Mouse (Mus musculus) regulatory T cell (primary cell): ENCODE data around the gene Grn.

ENCODE experiments used
- in situ Hi-C: fragments of 300-600 bp; cut with MboI, MseI; formaldehyde crosslinking; loops from one replicate; pipeline ENCODE4 v1.15.1; 2025; ENCODE audit warnings: high pct_unique_total_duplicates

Grn gene

DNA sequence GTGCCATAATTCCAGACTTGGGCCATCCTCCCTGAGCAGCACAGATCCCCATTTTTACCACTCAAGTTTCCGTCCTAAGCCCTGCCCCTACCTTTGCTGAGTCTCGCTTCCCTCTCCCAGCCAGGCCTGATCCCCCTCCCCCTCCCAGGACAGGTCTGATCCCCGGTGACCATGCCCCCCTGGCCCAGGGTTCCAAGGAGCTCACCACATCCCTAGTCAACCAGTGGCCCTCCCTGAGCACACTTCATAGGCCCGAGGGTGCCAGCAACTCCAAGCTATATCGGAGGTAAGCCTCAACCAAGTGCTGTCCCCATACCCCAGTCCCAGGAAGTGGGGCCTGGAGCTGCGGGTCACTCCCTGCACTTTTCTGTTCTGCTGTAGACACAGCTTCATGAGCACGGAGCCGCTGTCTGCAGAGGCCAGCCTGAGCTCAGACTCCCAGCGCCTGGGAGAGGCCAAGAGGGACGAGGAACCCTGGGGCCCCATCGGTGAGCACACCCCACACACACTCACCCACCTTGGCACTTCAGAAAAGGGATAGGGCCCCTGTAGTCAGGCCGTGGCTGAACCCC is 29.5 kb upstream of the Grn start:
- in situ Hi-C loops, result loop anchor here (5.0 to 25.0 kb wide), 3 partner anchors 78 to 938 kb away; partner anchors contain the start of genes Atxn7l3, Rnd2 and Vat1

DNA sequence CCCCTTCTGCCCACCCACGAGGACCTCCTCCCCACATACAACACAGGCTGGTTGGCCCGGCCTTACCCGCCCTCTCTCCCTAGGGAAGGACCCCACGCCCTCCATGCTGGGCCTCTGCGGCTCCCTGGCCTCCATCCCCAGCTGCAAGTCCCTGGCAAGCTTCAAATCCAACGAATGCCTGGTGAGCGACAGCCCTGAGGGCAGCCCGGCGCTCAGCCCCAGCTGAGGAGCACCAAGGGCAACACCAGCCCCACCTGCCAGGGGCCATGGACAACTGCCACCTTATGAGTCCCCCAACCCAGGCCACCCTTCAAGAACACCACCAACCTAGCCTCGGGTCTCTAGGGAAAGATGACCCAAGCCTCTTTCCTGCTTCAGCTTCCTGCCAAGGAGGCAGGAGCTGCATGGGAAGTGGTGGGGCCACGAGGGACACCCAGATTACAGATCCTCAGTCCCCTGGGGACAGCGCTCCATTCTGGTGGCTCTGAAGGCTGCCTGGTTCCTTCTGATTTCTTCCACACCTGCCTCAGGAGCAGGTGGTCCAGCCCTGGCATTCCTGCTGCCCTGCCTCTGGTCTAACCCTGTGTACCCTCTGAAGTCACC is 28.1 kb upstream of the Grn start:
- in situ Hi-C loops, result loop anchor here (5.0 to 25.0 kb wide), 3 partner anchors 80 to 940 kb away; partner anchors contain the start of genes Atxn7l3, Rnd2 and Vat1

DNA sequence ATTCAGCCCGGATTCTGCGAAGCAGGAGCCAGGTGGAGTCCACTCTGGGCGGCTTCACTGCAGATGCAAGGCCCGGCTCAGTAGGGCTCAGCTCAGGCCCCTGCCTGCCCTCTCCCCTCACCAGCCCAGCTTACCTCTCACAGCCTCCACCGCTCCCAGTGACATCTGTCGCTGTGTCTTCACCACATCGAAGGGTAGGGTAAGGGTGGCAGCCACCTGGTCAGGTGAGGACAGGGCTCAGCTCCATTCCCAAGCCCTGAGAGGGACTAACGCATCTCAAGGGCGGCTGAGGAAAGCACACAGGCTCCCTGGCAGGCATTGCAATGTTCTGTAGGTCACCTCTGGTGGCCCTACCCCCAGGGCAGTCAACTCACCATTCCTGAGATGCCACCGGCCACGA is 26.5 kb upstream of the Grn start:
- in situ Hi-C loops, result loop anchor here (5.0 to 25.0 kb wide), 3 partner anchors 81 to 941 kb away; partner anchors contain the start of genes Atxn7l3, Rnd2 and Vat1

DNA sequence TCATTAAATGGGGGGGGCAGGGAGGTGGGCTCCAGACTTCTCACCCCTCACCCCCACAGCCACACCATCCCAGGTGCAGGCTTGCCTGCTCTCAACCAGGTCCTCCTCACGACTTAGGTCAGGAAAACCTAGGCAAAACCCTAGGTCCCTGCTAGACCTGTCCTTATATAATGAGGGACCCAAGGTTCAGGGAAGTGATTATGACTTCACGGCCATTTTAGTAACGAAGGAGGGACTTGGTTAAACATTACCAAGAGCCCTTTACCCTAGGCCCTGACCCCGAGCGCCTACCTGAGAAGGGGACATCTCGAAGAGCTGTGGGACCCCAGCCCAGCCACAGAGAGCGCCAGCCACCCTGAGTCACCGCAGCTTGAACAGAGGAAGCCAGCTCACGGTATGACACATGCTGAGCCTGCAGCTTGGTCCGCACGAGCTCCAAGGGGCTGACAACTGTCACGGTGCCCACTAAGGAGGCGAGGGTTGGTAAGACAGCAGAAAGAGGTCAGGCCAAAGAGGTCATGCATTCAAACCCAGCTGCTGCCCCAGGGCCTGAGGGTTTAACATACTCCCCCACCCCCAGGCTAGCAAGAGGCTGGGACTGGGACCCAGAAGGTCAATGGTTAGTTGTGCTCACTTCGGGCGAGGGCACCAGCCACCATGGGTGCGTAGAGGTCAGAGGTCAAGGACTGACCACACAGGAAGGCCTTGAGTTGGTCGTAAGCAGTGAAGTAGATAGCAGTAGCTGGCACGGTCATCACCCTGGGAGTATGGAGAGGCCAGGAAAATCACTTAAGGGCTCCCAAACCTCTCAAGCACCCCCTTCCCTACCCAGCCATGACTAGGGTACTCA is 25.7 kb upstream of the Grn start:
- in situ Hi-C loops, result loop anchor here (5.0 to 25.0 kb wide), 3 partner anchors 82 to 942 kb away; partner anchors contain the start of genes Atxn7l3, Rnd2 and Vat1

DNA sequence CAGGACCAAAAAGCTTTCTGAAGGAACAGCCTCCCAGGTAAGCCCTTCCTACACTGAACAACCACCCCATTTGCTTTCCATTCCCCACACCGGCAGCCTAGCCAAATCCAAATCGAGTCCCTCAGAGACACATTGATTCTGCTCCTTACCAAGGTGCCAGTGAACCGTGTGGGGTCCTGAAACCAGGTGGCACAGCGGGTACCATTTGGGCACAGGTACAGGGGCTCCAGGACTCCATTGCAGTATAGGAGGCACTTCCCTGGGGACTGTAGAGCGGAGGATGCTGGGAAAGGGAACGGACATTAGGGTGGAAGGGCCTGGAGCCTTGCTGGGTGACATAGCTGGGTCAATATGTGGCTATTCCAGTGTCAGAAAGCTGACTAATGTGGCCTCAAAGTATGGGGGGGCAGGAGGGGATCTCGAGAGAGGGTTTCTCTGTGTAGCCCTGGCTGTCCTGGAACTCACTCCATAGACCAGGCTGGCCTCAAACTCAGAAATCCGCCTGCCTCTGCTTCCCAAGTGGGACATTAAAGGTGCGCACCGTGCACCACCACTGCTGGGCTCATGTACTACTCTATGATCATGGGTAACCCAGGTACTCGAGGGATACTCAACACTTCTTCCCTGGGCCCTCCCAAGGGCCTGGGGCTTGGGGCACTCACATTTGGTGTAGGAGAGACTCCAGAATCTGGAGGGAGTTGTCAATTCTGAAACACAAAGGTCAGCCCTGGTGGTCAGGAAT is 24.4 kb upstream of the Grn start:
- in situ Hi-C loops, result loop anchor here (10.0 to 25.0 kb wide), 2 partner anchors 111 to 943 kb away; partner anchors contain the start of genes Atxn7l3, Rnd2 and Vat1

DNA sequence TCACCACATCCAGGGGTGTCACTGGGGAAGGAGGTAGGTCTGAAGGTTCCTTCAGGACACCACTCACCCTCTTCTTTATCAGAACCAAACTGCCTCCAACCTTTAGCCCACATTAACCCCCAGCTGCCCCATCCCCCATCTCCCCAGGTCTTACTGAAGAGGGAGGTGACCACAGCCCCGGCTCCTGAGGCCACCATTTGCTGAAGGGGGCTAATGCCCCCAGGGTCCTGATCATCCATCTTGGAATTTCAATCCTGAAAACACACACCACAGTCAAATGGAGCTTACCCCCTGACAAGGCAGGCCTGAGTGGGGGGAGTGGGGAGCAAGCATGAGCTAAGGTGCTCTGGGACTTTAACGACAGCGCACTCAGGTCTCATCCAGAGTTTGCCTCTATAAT is 23.7 kb upstream of the Grn start:
- in situ Hi-C loops, result loop anchor here (10.0 to 25.0 kb wide), 2 partner anchors 112 to 944 kb away; partner anchors contain the start of genes Atxn7l3, Rnd2 and Vat1

DNA sequence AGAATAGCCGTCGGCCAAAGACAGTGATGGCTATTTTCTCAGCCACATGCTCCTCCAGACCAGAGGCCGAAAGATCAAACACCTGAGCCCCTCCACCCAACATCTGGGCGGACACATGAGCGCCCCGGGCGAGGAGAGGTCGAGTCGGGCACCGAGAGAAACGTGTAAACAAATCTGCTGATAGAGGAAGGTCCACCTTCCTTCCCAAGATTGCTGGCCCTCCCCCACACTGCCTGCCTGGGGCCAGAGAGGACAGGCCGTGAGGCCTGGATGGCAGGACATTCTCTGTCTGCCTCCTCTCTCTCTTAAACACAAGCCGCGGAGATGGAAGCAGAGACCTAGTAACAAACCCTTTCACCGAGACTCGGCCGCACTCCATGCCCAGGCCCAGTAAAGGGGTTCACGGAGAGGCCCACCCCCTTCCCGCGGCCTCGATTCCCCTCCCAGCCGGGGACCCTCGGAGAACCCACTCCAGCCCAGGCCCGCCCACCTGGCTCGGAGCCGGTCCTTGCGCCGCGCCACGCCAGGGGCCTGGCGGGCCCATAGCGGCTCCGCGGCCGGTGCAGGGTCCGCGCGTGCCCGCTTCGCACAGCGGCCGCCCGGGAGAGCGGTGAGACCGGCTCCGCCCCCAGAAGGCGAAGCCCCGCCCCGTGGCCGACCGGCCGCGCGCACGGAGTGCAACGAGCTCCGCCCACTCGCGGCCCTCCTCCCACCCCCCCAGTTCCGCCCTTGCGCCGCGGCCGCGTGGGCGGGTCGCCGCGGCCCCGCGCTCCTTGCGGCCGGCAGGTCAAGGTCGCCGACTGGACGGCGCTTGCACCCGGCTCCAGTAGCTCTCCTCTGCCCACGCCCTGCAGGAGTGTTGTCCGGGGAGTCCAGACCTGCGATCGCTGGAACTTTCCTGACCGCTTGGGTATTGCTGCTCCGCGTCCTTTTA is 22.9 kb upstream of the Grn start:
- in situ Hi-C loops, result loop anchor here (10.0 to 25.0 kb wide), 2 partner anchors 112 to 945 kb away; partner anchors contain the start of genes Atxn7l3, Rnd2 and Vat1

DNA sequence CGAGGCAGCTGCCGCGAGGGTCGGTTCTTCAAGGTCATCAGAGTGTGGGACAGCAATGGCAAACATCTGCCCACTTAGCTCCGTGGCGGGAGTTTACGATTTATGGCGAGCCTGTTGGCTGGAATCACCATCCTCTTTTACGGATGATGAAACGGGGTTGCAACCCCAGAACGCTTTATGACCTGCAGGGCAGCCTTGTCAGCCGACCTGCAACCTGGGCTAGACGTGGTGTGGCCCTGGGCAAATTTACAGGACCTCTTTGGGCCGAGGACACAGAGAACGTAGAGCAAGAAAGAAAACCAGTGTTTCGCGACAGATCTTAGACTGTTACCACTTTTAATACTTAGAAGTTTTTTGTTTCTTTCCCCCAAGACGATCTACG is 22.3 kb upstream of the Grn start, which contains the start of gene Slc25a39:
Gene Slc25a39 (minus strand): TSS at position 113 of the 382 bp plus-strand sequence.
- in situ Hi-C loops, result loop anchor here (10.0 to 25.0 kb wide), 2 partner anchors 113 to 946 kb away; partner anchors contain the start of genes Atxn7l3, Rnd2 and Vat1

DNA sequence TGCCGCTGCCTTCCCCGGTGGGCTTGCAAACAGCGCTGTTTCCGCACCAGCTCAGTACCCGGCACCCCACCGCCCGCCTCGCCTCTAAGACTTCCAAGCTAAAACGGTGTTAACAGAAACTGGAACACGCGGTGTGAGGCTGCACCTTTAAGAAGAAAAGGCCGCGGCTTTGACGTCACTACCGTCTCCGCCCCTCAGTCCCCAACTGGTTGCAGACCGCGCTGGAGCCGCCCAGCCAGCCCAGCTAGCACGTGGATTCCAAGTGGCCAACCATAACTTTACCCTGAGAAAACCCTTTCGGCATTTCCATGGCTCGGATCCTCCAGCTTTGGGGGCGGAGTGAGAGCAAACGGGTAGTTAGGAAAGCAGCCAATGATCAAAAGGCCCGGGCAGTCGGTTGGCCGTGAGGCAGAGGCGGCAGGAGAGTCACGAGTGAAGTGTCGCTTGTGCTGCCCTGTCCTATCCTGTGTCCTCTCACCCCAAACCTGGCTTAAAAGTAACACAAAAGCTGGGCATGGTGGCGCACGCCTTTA is 21.7 kb upstream of the Grn start:
- in situ Hi-C loops, result loop anchor here (10.0 to 25.0 kb wide), 2 partner anchors 114 to 946 kb away; partner anchors contain the start of genes Atxn7l3, Rnd2 and Vat1

DNA sequence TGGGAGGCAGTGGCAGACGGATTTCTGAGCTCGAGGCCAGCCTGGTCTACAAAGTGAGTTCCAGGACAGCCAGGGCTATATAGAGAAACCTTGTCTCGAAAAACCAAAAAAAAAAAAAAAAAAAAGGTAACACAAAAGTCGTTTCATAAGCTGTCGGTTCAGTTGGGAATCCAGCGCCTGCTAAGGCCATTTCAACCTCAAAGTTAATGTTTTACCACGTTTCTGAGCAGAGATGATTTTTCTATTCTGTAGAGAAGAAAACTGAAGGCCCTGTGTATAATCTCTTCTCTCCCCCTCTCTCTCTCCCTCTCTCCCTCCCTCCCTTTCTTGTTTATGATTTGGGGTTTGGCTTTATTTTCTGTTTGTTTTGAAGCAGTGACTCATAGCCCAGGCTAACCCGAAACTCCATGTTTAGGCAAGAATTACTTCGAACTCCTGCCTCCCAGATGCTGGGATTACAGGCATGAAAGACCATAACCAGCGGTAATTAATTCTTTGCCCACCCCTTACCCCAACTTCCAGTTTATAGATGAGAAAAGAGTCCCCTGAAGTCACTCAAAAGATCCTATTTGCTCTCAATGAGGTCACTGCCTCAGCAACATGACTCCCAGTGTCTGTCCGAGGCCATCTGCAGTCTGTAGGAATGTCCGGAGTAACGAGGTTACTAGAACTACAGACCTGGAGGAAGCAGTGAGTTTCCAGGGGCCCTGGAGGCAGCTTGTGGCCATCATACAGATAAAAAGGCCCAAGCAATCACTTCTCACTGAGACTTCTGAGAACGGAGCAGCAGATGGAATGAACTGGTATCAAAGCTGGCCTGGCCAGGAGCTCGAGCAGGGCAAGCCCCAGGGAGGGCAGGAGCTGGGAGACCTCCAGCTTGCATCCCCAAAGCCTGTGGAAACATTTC is 21.0 kb upstream of the Grn start:
- in situ Hi-C loops, result loop anchor here (10.0 to 25.0 kb wide), 2 partner anchors 114 to 947 kb away; partner anchors contain the start of genes Atxn7l3, Rnd2 and Vat1

DNA sequence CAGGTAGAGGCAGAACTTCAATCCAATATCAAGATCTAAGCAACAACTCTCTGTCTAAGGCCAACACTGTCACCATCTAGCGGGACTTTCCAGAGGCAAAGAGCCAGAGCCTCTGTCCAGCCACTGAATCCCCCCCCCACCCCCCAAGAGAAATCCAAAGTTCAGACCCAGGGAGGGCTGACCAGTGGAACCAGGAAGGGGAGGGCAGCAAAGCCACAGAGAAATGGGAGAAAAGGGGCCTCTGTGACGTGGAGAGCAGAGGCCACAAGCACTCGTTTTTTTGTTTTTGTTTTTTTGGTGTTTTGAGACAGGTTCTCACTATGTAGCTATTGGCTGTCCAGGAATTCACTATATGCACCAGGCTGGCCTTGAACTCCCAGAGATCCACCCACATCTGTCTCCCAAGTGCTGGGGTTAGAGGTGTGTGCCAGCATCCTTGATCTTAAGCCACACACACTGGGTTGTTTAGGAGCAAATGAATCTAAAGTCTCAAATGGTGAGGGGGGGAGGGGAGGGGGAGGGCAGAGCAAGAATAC is 20.3 kb upstream of the Grn start:
- in situ Hi-C loops, result loop anchor here (10.0 to 25.0 kb wide), 2 partner anchors 115 to 948 kb away; partner anchors contain the start of genes Atxn7l3, Rnd2 and Vat1

DNA sequence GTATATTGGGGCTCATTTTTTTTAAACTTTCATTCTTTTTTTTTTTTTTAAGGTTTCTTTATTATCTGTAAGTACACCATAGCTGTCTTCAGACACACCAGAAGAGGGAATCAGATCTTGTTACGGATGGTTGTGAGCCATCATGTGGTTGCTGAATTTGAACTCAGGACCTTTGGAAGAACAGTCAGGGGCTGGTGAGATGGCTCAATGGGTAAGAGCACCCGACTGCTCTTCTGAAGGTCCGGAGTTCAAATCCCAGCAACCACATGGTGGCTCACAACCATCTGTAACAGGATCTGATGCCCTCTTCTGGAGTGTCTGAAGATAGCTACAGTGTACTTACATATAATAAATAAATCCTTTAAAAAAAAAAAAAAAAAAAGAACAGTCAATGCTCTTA is 19.8 kb upstream of the Grn start:
- in situ Hi-C loops, result loop anchor here (25.0 kb wide), 1 partner anchor 948 kb away; the partner anchor contains the start of genes Rnd2 and Vat1

DNA sequence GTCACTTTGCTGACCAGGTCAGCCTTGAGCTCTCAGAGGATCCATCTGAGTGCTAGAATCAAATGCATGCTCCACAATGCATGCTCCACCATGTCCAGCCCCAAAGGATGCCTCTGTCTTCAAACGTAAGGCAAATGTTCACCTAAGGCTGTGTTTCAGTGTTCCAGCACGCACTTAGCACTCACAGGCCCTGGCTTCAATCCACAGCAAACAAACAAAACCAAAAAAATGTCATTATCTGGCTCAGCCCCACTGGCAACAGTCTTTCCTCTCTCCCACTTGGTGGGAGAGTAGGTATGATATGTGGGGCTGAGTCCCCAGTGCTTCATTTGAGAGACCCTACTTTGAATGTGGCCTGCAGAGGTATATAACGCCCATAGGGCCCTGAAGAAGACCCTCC is 19.1 kb upstream of the Grn start:
- in situ Hi-C loops, result loop anchor here (25.0 kb wide), 1 partner anchor 949 kb away; the partner anchor contains the start of genes Rnd2 and Vat1

DNA sequence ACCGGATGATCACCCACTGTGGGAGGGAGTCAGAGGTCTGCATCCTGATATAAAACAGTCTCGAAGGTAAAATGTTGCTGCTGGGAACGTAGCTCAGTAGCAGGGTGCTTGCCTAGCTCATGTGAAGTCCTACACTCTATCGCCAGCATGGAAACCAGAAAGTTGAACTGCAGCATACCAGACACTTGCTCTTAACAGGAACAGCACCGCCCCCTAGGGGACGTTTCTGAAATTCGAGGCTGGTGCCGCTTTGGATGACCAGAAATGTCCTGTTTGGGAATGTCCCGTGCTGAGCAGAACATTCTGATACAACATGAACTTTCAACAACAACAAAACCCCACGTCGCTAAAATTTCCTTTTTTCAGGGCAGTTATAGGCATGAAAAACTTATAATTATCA is 18.4 kb upstream of the Grn start:
- in situ Hi-C loops, result loop anchor here (25.0 kb wide), 1 partner anchor 949 kb away; the partner anchor contains the start of genes Rnd2 and Vat1

DNA sequence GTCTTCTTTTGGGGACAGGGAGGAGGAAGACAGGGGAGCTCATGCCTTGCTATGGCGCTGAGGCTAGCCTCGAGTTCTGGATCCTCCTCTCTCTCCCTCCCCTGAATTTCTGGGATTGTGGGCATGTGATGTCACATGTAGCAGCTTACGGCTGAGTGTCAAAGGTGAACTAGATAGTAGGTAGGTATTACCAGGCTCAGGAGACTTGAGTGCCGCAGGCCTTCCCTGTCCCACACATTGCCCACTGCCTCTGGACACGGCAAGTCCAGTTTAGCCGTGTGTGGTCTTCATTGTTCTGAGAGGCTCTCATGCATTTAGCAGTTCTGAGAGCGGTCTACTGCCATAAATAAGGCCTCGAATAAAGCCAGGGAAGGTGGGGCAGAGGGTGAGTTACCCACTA is 17.1 kb upstream of the Grn start:
- in situ Hi-C loops, result loop anchor here (25.0 kb wide), 1 partner anchor 951 kb away; the partner anchor contains the start of genes Rnd2 and Vat1

DNA sequence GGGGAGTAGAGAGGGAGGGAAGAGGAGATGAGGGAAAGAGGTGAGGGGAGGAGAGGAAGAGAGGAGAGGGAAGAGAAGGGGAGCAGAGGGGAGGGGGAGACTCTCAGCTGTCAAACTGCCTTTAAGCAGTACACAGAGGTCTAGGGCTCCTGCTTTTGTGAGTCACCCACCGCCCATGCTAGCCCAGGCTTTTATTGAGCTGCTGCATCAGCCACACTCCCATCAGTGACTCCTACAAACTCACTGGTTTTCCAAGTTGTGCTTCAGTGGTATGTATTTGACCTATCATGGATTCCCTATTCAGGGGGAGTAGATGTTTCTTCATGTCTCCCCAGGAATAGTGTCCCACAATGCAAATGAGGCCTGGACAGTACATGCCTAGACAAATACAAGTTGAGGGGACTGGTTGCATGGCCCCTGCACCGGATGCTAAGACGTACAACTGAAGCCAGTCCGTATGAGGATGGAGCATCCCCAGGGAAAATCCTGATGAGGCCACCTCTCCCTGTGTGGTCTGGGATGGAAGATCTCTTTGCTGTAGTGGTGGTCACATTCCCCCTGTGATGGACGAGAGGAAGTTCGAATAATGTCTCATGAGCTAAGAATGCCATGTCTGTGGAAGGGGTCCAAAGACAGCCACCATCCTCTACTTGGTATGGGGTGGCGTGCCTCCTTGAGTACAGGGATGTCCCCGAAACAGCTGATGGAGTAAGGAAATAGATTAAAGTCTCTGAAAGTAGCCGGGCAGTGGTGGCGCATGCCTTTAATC is 14.9 kb upstream of the Grn start:
- in situ Hi-C loops, result loop anchor here (25.0 kb wide), 1 partner anchor 953 kb away; the partner anchor contains the start of genes Rnd2 and Vat1

DNA sequence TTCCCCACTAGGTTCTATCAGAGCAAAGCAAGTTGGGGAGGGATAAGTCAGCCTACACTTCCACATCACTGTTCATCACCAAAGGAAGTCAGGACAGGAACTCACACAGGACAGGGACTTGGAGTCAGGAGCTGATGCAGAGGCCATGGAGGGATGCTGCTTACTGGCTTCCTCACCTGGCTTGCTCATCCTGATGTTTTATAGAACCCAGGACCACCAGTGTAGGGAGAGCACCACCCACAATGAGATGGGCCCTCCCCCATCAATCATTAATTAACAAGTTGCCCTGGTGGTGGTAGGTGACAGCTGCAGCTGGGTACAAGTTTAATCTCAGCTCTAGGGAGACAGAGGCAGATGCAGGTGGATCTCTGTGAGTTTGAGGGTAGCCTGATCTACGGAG is 13.0 kb upstream of the Grn start:
- in situ Hi-C loops, result loop anchor here (25.0 kb wide), 1 partner anchor 955 kb away; the partner anchor contains the start of genes Rnd2 and Vat1
